In genomic region chr7:127541671-127542070, GRCm38 (mm10) we compare ENCODE assay signal across 32 mouse cellular contexts. TPM values are rescaled to one million over a fixed set of nuclear protein-coding genes. Genes with fewer than 3 reads are reported as not detected.
DNase-seq lines count a peak whose midpoint lies in the region; TF ChIP-seq lines count a peak whose summit lies in the region.
"Had no signal": no experiment of that assay in that cellular context is flagged by ENCODE, and none has a peak within 500 bp of the region (broad histone marks: within the 10 kb centered on the region; RNA-seq: fewer than 3 reads in every experiment).

No protein-coding gene starts in this region.

- 12% methylated on average over 3 of the region's 3 CpGs for WGBS in cerebellum, adult 2 months
- 37% methylated on average over 3 of the region's 3 CpGs for WGBS in heart, adult 2 months

- peak; percentile 46 to 67 for DNase-seq in cerebellum, adult 2 months
- no peak for DNase-seq in cerebellum, postnatal 4 days (ENCODE audit: low spot score in 2 of 2)
- DNase-seq in gastrocnemius, adult 18-20 months (ENCODE audit: low spot score), result peak; percentile 9
- no peak for DNase-seq in gastrocnemius, postnatal 4 days (ENCODE audit: low spot score in 2 of 2)
- peak; percentile 45 to 46 for DNase-seq in heart, adult 2 months
- DNase-seq in heart, postnatal 25 days (ENCODE audit: low spot score), result no peak
- DNase-seq in cerebellum, postnatal 36 days, result peak; percentile 46 to 47
- no peak for DNase-seq in left cerebral cortex, adult 11 months (ENCODE audit: low spot score)
- DNase-seq: adrenal gland, adult 8-10 months; gastrocnemius, postnatal 36 days; kidney, adult 8-10 months; kidney, postnatal 4 days; liver, embryonic 13.5 days; lung, adult 18-20 months; lung, postnatal 4 days; right cerebral cortex, postnatal 4 days; thymus, adult 18-20 months; thymus, postnatal 36 days had no signal

- H3K27ac ChIP-seq in cerebellum, adult 2 months (ENCODE audit: insufficient read depth, low read length), result no peak overlapping the region
- H3K27ac ChIP-seq in heart, adult 2 months, result no peak overlapping the region
- H3K27ac ChIP-seq: embryonic facial prominence, embryonic 13.5 days; forebrain, embryonic 10.5 days; forebrain, embryonic 15.5 days; hindbrain, embryonic 10.5 days; hindbrain, embryonic 15.5 days; kidney, postnatal 0 days; limb, embryonic 10.5 days; limb, embryonic 15.5 days; liver, embryonic 13.5 days; midbrain, embryonic 12.5 days; neural tube, embryonic 12.5 days; stomach, postnatal 0 days had no signal

- intact Hi-C loops in heart, adult 2 months (cut with DNase I), result no loop called here
- intact Hi-C loops in heart, postnatal 25 days (cut with DNase I), result no loop called here

- H3K4me1 ChIP-seq in cerebellum, adult 2 months (ENCODE audit: control insufficient read depth, insufficient read depth, low read length), result peaks cover 17% of the 10 kb centered on the region
- H3K4me1 ChIP-seq in heart, adult 2 months (ENCODE audit: control insufficient read depth, insufficient read depth, low read length), result no peaks in the 10 kb centered on the region
- H3K4me1 ChIP-seq: embryonic facial prominence, embryonic 13.5 days; forebrain, embryonic 10.5 days; forebrain, embryonic 15.5 days; hindbrain, embryonic 10.5 days; hindbrain, embryonic 15.5 days; limb, embryonic 10.5 days; limb, embryonic 15.5 days; liver, embryonic 13.5 days; megakaryocyte, embryonic 14.5 days; midbrain, embryonic 12.5 days; neural tube, embryonic 12.5 days had no signal

- TF ChIP-seq POLR2A in cerebellum, adult 2 months (IDR thresholded peaks at IDR 0.05; ENCODE audit: borderline replicate concordance, insufficient read depth, low read length), result no peak
- TF ChIP-seq POLR2A in heart, adult 2 months (IDR thresholded peaks at IDR 0.05; ENCODE audit: insufficient read depth, low read depth, low read length), result no peak

- H3K27me3 ChIP-seq in cerebellum, adult 2 months (ENCODE audit: control insufficient read depth, insufficient read depth, low read length), result no peaks in the 10 kb centered on the region
- no peaks in the 10 kb centered on the region for H3K27me3 ChIP-seq in heart, adult 2 months (ENCODE audit: control insufficient read depth, insufficient read depth, low read length)
- H3K27me3 ChIP-seq: embryonic facial prominence, embryonic 13.5 days; forebrain, embryonic 15.5 days; hindbrain, embryonic 15.5 days; limb, embryonic 15.5 days; liver, embryonic 13.5 days; megakaryocyte, embryonic 14.5 days; midbrain, embryonic 12.5 days; neural tube, embryonic 12.5 days had no signal

- peaks cover 24% of the 10 kb centered on the region for H3K36me3 ChIP-seq in heart, adult 2 months (ENCODE audit: control insufficient read depth, insufficient read depth, low read length)

- 0 out of 2 replicates have a peak, but pooled peaks cover 2% of the 10 kb centered on the region for H3K79me2 ChIP-seq in heart, adult 2 months (replicated peaks; ENCODE audit: control insufficient read depth, insufficient read depth, low read length)

- TF ChIP-seq EP300 in heart, adult 2 months (IDR thresholded peaks at IDR 0.05; ENCODE audit: insufficient read depth, low read depth, low read length), result no peak

- no peak for TF ChIP-seq CTCF in cerebellum, adult 2 months (IDR thresholded peaks at IDR 0.05; ENCODE audit: borderline replicate concordance, insufficient read depth, low read depth, low read length)
- TF ChIP-seq CTCF in heart, adult 2 months (IDR thresholded peaks at IDR 0.05), result no peak

- H3K9ac ChIP-seq in heart, adult 2 months (ENCODE audit: low read depth, low read length), result no peak overlapping the region
- H3K9ac ChIP-seq: embryonic facial prominence, embryonic 13.5 days; forebrain, embryonic 15.5 days; hindbrain, embryonic 15.5 days; limb, embryonic 15.5 days; liver, embryonic 13.5 days; midbrain, embryonic 12.5 days; neural tube, embryonic 12.5 days had no signal

- no peak overlapping the region for H3K4me3 ChIP-seq in cerebellum, adult 2 months (replicated peaks; ENCODE audit: insufficient read depth, low read depth, low read length)
- no peak overlapping the region for H3K4me3 ChIP-seq in heart, adult 2 months
- H3K4me3 ChIP-seq: embryonic facial prominence, embryonic 13.5 days; forebrain, embryonic 10.5 days; forebrain, embryonic 15.5 days; hindbrain, embryonic 10.5 days; hindbrain, embryonic 15.5 days; limb, embryonic 10.5 days; limb, embryonic 15.5 days; liver, embryonic 13.5 days; megakaryocyte, embryonic 14.5 days; midbrain, embryonic 12.5 days; myocyte; neural tube, embryonic 12.5 days had no signal

RNA-seq across cellular contexts. Expression of gene Tmem265, which starts 19.5 kb away (rescaled TPM):
- polyA plus RNA-seq in cerebellum, adult 2 months (2012; rRNA removed), result not detected in 2 replicates
- not detected for total RNA-seq in gastrocnemius, adult 18-20 months (2021)
- total RNA-seq in gastrocnemius, postnatal 4 days (2021), result 1 to 10 TPM in 1 of 2 experiments, not detected in 1; 3.1 TPM
- not detected for total RNA-seq in heart, adult 2 months (2021)
- not detected in 2 replicates for polyA plus RNA-seq in heart, adult 2 months (2012; rRNA removed)
- not detected for total RNA-seq in heart, postnatal 25 days (2021)
- total RNA-seq: adrenal gland, adult 8-10 months; adrenal gland, postnatal 4 days; gastrocnemius, postnatal 36 days had no signal
- polyA plus RNA-seq: myocyte had no signal

RNA-seq across cellular contexts. Expression of gene Gm42715, which starts 22.3 kb away (rescaled TPM):
- polyA plus RNA-seq in cerebellum, adult 2 months (2012; rRNA removed), result 18.6 and 19.5 TPM in 2 replicates
- total RNA-seq in gastrocnemius, adult 18-20 months (2021), result 1 to 10 TPM; 2.8 to 3.8 TPM
- 10 to 100 TPM; 15.0 to 19.1 TPM for total RNA-seq in gastrocnemius, postnatal 4 days (2021)
- 1 to 10 TPM; 7.8 to 8.2 TPM for total RNA-seq in heart, adult 2 months (2021)
- 7.9 and 9.3 TPM in 2 replicates for polyA plus RNA-seq in heart, adult 2 months (2012; rRNA removed)
- total RNA-seq in heart, postnatal 25 days (2021), result 10 to 100 TPM in 1 of 2 experiments, 1 to 10 TPM in 1; 10.0 to 10.1 TPM

RNA-seq across cellular contexts. Expression of gene Srcap, which starts 29.9 kb away (rescaled TPM):
- polyA plus RNA-seq in cerebellum, adult 2 months (2012; rRNA removed), result 32.2 and 36.2 TPM in 2 replicates
- 10 to 100 TPM; 46.5 to 46.6 TPM for total RNA-seq in gastrocnemius, adult 18-20 months (2021)
- 10 to 100 TPM; 70.3 to 78.6 TPM for total RNA-seq in gastrocnemius, postnatal 4 days (2021)
- total RNA-seq in heart, adult 2 months (2021), result 10 to 100 TPM; 53.1 to 55.8 TPM
- polyA plus RNA-seq in heart, adult 2 months (2012; rRNA removed), result 15.3 and 16.7 TPM in 2 replicates
- 10 to 100 TPM; 54.4 to 58.7 TPM for total RNA-seq in heart, postnatal 25 days (2021)

RNA-seq across cellular contexts. Expression of gene Phkg2, which starts 31.5 kb away (rescaled TPM):
- polyA plus RNA-seq in cerebellum, adult 2 months (2012; rRNA removed), result 159 and 161 TPM in 2 replicates
- total RNA-seq in gastrocnemius, adult 18-20 months (2021), result 10 to 100 TPM in 1 of 2 experiments, 1 to 10 TPM in 1; 9.0 to 10.4 TPM
- 10 to 100 TPM; 21.6 to 25.5 TPM for total RNA-seq in gastrocnemius, postnatal 4 days (2021)
- total RNA-seq in heart, adult 2 months (2021), result 10 to 100 TPM; 13.9 to 17.5 TPM
- polyA plus RNA-seq in heart, adult 2 months (2012; rRNA removed), result 30.1 and 40.1 TPM in 2 replicates
- total RNA-seq in heart, postnatal 25 days (2021), result 10 to 100 TPM; 15.6 to 18.9 TPM

RNA-seq across cellular contexts. Expression of gene Ccdc189, which starts 46.7 kb away (rescaled TPM):
- polyA plus RNA-seq in cerebellum, adult 2 months (2012; rRNA removed), result 10.1 and 12.2 TPM in 2 replicates
- total RNA-seq in gastrocnemius, adult 18-20 months (2021), result 1 to 10 TPM; 2.9 to 3.3 TPM
- total RNA-seq in gastrocnemius, postnatal 4 days (2021), result 1 to 10 TPM; 5.0 to 5.1 TPM
- total RNA-seq in heart, adult 2 months (2021), result 10 to 100 TPM; 10.4 to 11.7 TPM
- polyA plus RNA-seq in heart, adult 2 months (2012; rRNA removed), result 10.6 and 11.4 TPM in 2 replicates
- 10 to 100 TPM; 11.3 to 11.4 TPM for total RNA-seq in heart, postnatal 25 days (2021)

Comparison
In these comparisons a context has a peak if more than half of its experiments do, and no peak if none do; other contexts are left out.
1. DNase-seq: peak in cerebellum, adult 2 months (2 of 2), gastrocnemius, adult 18-20 months (single experiment), heart, adult 2 months (2 of 2) and cerebellum, postnatal 36 days (2 of 2); none in cerebellum, postnatal 4 days (0 of 2), gastrocnemius, postnatal 4 days (0 of 2), heart, postnatal 25 days (single experiment) and left cerebral cortex, adult 11 months (single experiment).